Mouse (Mus musculus) hematopoietic stem cell, adult 5-6 weeks (primary cell): ENCODE measurements around the gene Als2cr12. TPM values are rescaled to one million over a fixed set of nuclear protein-coding genes. Genes with fewer than 3 reads are reported as not detected.
A peak's percentile ranks its signal among the peaks of the same experiment; 100 is the strongest.
"Not testable (repeated sequence)": the region's sequence is repeated elsewhere in the genome, so short reads cannot be mapped to it uniquely, and the experiment has no call there.

ENCODE experiments used
- ATAC-seq, 2 experiments: fragments of 125-278 bp in 1 of 2; replicated peaks in 1 of 2; 2 replicates each; pipeline ENCODE4 v1.8.0; 2016 to 2017; ENCODE audit warnings: inconsistent platforms in 2 of 2, mild to moderate bottlenecking in 2 of 2, moderate number of reproducible peaks in 2 of 2, low read depth in 1 of 2, moderate TSS enrichment in 1 of 2; ENCODE audit not compliant: low FRiP score in 2 of 2, poor library complexity in 2 of 2, severe bottlenecking in 2 of 2, insufficient read depth in 1 of 2, low TSS enrichment in 1 of 2
- total RNA-seq: library from RNA; stranded (forward); fragments of 172-1452, 232-1000 nt; gene quantifications from 2 replicates; pipeline ENCODE4 v1.2.3, GENCODE M21; 2017

Gene Als2cr12
- total RNA-seq, 1 experiment from 2014 or later, result not detected

DNA sequence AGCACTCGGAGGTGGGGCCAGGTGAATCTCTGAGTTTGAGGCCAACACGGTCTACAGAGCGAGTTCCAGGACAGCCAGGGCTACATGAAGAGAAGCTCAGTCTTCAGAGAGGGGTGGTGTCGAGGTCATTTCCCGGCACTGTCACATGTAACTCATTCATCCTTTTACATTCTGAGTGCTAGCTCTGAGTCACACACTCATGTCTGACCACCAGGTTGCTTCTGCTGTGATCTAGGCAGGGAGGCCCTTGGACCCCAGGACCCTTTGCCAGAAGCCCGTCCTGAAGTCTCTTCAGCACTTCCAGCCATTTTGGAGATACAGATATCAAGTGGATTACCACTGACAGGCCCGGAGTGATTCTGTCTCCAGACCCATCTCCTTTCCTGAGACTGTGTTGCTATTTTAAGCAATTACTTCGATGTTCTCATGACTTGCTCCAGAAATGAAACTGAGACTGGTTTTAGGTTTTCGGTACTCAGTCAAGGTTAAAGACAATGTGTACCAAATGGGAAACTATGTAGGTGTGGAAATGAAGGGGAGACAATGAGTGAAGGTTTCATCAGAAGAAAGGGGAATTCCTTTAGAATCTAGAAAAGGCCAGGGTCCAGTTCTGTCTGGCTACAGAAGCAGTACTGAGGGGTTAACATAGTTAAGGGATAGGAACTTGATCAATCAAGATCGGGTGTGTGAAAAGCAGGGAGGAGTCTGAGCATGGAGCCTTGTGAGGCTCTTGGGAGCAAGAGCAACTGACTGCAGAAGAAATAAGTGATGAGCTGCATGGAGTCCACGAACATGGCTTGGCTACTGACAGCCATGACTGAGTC, 26.5 kb upstream of the Als2cr12 start:
- no peak for ATAC-seq

DNA sequence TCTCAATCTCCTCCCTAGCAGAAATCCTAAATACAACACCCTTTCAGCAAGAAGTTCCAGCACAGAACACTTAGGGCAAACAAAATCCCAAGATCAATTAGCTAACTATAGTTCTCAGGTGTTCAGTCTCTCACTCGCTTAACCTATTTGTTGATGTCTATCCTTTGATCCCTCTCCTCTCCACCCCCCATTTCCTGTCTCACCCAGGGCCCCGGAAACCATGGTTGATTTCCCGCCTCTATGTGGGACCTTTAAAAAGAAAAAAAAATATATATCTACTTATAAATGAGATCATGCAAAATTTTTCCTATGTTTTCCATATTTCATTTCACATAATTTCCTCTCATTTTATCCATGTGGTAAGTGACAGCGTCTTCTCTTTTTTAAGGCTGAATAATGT, 25.2 kb upstream of the Als2cr12 start:
- ATAC-seq, result no peak

DNA sequence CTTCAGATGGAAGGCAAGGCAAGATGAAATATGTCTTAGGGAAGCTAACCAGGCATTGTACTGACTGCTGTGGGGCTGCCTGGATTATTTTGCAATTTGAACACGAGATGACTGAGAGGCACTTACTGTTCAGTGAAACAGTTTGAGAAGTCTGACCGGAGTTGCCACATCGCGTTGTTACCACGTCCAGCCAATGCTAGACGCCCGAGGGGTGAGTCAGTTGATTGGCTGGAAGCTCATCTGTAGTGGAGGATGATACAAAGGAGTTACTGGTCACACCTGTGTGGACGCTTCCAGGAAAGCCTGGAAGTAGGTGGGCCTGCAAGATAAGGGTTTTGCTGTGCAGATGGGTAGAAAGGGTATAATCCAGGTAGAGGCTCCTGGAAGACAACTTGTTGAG, 24.3 kb upstream of the Als2cr12 start:
- peak; percentile 17 to 52; a peak in 2 of 4 replicates for ATAC-seq

DNA sequence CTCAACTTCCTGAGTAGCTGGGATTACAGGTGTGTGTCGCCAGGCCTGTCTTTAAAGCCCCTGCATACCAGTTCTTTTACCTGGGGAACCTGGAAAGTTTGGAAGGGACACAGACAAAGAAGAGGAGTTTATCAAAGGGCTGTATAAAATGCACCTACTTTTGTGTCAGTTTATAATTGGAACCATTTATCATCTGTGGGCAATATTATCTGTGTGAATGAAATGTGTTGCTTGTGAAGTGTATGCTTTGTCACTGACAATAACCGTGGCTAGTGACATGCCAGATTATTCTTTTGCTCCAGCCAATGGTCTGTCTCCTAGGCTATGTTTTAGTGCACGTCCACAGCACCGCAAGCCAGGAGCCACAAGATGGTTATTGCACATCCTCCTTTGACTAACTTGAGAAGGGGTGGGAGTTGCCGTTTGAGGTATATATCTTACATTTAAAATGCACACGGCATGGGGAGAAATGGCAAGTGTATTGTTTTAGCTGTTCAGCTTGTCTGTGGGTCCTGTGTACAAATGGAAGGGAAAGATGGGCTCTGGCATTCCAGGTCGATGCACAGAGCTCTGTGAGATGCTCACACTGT, 23.7 kb upstream of the Als2cr12 start:
- ATAC-seq, result no peak

DNA sequence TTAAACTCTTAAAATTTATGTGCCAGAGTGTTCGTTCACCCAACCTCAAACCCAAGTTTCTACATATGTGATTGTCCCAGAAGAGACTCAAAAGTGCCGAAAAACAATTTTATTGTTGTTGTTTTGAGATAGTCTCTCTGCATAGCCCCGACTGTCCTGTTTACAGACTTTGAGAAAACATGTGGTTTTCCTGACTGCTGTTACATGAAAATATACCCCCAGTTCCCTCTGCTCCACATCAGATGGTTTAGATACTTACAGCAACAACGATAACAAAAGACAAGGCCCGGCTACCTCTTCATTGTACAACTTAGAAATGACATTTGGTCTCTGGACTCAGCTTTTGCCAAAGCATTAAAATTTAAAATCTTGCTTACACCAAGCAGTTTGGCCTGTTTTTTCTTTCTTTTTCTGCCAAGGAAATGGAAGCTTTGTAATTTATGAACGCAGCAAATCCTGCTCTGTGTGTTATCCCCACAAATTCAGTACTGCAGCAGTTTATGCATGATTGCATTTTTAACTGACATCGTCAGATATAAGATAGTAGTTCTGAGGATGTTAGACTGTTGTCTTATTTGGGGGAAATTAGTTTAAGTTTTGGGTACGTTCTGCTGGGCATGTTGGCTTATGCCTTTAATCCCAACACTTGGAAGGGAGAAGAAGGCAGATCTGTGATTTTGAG, 21.9 kb upstream of the Als2cr12 start:
- no peak for ATAC-seq

DNA sequence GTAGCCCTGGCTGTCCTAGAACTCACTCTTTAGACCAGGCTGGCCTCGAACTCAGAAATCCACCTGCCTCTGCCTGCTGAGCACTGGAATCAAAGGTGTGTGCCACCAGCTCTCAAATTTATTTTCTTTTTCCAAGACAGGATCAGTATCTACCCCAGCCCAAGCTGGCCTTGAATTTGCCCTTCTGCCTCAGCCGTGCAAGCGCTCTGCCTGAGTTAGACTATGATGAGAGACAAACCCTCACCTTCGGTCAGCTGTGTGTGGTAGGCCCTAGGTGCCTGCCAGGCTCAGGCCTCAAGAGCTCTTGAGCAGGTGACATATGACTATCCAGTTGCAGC, 21.1 kb upstream of the Als2cr12 start:
- no peak for ATAC-seq

DNA sequence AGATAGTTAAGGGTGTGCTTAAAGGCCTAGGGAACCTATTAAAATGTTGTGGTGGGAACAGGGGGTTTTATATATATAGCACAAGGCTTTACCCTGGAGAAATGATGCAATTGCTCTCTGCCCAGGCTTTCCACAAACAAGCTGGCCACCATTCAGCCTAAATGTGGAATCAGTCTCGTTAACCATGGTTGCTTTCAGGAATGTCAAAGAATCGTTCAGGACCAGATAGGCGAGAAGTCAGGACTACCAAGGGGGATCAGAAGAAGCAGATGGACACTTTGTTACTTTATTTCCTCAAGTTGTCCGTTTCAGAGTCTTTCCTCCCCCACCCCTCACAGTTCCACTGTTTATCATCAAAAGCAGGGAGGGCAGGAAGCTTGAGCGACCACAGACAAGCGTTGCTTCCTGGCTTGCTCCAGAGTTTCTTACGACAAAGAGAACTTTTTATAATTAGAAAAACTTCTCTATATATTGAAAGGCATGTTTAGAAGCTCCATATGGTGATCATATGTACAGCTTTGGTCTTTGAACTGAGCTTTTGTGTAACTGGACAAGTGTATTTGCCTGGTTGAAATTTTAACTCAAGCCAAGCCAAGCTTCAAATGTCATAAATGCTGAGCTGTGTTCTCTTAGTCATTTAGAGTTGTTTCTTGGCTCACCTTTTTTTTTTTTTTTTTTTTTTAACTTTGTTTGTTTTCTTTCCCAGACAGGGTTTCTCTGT, 20.5 kb upstream of the Als2cr12 start:
- ATAC-seq, result 0 out of 4 replicates have a peak, but pooled peaks of 1 of the 2 experiments have one; percentile 28

DNA sequence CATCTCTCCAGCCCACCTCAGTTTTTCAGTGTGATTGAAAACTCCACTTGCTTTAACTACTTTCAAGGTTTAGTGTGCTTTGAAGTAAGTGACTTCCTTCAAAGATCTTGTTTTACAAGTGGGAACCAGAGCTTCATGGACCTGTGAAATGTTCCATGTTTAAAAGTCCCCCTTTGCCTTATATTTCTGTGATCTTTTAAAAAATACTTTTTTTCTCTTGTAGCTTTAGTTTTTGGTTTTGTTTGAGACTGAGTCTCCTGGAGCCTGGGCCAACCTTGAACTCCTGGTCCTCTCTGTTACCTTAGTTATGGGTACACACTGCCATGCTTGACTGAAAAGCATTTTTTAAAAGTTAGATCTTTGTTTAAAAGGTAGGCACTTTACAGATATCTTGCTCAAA, 19.7 kb upstream of the Als2cr12 start:
- no peak for ATAC-seq

DNA sequence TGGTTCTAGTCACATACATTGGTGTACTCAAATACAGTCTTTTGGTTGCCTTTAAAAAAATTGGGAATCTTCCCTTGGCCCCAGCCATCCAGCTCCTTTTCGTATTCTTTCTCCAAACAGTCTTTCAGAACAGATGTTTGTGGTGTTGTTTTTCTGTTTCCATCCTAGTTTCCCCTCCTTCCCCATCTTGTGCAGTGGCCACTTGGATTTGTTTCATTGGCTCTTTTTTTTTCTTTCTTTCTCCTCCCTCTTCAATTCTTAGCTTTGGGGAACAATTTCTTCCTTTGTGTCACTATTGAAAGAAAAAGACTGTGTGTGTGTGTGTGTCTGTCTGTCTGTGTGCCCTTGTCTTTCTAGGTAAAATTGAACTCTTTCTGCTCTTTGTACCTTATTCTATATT, 18.6 kb upstream of the Als2cr12 start:
- no peak for ATAC-seq

DNA sequence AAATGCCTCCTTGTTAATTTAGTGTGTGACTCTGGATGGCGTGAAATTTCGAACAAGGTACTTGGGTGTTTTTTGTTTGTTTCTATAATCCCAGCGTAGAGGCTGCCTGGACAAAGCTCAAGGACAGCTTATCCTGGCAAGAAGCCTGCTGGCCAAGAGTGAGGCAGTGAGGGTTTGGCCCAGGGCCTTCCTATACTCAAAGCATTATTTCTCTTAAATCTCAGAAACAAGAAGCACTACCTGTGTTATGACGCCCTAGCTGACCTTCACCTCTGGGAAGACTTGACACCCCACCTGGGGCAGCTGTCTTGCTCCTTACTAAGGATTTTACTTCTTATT, 18.1 kb upstream of the Als2cr12 start:
- no peak for ATAC-seq

DNA sequence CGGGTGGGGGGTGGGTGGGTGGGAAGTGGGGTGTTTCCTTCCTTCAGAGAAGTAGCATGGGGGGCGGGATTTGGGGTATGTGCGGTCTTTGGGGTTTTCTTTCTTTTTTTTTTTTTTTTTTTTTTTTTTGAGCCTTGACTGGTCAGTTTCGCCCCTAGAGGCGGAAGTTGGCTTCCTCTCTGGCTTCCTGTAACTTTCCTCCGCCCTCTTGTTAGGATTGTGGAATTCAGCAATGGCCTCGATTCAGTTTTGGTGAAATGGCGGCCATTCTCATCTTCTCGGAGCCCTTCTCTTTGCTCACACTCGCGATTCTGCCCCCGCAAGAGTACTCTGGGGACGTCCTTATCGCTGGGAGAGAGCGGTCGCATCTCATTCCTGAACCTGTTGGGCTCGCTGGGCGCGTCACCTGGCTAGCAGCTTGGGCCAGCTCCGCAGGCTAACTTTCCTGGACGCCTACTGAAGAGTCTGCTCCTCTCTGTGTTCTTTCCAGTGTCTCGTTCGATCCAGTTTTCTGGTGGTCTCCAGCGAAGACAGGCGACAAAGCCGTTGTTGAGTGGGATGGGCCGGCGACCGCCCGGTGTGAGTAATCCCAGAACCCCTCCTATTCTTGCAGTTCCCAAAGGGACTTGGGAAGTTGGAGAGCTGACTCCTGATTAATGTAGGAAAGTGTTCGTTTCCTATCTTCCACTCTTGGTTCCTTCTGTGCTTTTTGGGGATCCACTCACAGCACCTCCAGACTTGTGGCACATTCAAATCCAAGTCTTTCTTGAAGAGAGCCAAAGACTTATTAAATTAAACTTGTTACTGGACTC, 17.5 kb upstream of the Als2cr12 start:
- peak; percentile 6 to 15; a peak in 2 of 4 replicates for ATAC-seq

DNA sequence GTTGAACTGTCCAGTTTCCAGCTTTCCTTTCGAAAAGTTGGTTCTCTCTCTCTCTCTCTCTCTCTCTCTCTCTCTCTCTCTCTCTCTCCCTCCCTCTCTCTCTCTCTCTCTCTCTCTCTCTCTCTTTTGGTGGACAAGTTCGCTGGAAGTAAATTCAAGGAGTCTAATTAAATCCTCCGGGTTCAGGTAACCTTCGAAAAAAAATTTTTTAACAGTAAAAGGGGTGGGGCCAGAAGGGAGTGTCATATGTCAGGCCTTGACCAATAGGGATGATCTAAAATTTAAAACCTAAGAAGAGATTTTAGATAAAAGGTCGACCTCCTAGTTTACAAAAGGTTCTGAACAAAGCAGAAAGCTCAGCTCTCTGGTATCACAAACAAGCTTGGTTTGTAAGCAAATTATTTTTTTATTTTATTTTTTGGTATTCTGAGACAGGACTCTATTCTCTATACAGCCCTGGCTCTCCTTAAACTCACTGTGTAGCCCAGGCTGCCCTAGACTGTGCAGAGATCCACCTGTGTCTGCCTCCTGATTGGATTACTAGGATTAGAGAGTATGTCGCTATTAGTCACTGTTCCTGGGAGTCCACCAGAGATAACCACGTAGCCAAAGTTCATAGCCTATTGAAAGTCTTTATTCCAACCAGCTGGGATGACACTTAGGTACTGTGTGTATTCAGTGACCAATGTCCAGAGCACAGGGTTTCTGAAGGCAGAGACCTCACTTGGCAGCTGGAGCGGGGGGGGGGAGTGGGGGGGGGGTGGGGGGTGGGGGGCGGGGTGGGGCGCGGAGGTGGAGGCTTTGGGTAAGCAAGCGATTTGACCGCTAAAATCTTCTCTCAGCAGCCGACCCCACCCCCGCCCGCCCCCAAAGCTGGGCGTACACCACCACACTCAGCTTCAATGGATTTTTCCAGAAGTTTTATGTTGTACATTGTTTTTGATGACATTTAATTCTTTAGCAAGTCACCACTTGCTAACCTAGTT, 16.6 kb upstream of the Als2cr12 start:
- peak; percentile 54 to 61 for ATAC-seq

DNA sequence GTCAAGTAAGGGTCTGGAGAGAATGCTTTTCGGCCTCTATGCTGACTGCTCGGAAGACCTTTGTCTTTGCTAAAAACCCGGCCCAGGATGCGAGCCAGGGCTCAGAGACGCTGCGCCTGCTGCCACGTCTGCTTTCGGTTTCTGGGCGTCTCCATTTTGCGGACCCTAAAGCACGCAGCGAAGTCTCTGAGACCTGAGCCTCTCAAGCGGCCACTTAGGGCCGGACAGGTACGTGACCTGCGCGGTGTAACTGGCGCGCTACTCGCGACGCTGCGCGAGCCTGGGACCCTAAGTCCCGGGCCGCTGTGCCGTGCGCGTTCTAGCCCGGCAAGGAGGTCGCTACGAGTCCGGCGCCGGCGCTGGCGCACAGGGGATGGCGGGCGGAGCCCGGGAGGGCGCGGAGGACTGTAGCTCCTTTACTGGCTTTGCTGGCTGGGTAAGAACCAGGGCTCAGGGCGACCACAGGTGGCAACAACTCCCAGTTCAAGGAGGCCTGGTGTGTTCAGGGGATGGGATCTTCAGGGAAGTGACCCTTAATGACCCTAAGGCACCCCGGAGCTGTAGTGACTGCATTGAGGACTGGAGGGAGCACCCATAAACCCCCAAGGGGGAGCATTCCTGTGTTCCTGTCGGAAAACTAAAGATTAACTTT, 15.7 kb upstream of the Als2cr12 start, which contains the start of gene Cflar:
Gene Cflar (plus strand): TSS at position 144 of the 652 bp plus-strand sequence.
- peak; percentile 35 to 54 for ATAC-seq

DNA sequence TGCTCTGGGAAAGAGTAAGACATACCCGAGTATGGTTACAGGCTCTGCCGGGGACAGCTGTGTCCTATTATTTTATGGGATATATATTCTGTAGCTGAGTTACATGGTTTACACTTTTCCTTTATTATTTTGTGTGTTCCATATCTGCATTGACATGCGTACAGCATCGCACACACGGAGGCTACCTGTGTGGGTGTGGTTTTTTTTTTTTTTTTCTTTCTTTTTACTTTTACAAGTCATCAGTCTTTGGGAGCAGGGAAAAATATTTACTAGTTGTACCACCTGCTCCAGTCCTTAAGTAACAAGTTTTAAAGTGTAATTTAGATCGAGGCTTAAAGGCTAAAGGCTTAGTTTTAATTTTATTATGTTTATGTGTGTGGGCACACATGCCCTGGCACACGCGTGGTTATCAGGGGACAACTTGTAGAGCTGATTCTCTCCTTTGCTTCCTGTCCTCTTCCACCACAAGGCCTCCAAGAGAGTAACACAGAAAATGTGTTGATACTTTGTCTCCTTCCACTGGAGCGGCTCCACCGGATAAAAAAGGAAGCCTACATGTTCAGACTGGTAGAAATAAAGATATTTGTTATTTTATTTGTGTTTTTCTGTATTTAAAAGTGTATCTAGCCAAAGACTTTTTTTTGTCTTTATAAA, 15.0 kb upstream of the Als2cr12 start:
- ATAC-seq, result no peak

DNA sequence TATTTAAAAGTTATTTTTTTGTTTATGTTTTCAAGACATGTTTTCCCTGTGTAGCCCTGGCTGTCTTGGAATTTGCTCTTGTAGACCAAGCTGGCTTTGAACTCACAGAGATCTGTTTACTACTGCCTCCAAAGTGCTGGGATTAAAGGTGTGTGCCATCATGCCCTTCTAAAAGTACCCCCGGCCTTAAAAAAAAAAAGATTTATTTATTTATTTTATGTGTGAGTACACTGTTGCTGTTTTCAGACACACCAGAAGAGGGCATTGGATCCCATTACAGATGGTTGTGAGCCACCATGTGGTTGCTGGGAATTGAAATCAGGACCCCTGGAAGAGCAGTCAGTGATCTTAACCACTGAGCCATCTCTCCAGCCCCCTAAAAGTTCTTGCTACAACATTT, 14.3 kb upstream of the Als2cr12 start:
- not testable (repeated sequence) for ATAC-seq
